Mouse (Mus musculus) liver, adult 2 months (tissue): ENCODE results near the gene Krt16.

ENCODE experiments used
- CTCF ChIP-seq: fragments of 200-500 bp; IDR thresholded peaks from 2 replicates; pipeline ENCODE4 v1.5.1; 2011; ENCODE audit warnings: low read depth, low read length, control low read depth
- POLR2A ChIP-seq: fragments of 200-500 bp; IDR thresholded peaks from 2 replicates; pipeline ENCODE4 v1.6.1; 2011; ENCODE audit warnings: low read length, control low read depth; ENCODE audit not compliant: insufficient read depth; ENCODE audit errors: extremely low read depth

DNA sequence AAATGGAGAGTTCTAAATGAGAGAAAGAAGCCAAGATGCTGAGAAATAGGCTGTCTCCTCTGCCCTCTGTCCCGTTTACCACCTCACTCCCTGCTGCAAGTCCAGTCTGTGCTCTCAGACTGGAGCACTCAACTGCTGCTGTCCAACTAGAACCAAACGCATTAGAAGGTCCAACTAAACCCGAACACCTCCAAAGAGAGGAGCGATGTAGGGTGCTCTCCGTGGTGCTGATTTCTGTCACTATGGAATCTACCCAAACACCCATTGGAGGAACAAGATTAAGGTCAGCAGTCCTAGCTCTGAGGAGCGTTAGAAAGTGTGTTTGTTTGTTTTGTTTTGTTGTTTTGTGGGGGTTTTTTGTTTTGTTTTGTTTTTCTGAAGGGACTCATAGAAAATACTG, 45.3 kb downstream of the Krt16 start:
- TF ChIP-seq CTCF (no peak), POLR2A (no peak)
